Mouse (Mus musculus) layer of hippocampus, postnatal 10 days (tissue): ENCODE results near the gene Cask. TPM values are rescaled to one million over a fixed set of nuclear protein-coding genes. Genes with fewer than 3 reads are reported as not detected.
"Not testable (repeated sequence)": the region's sequence is repeated elsewhere in the genome, so short reads cannot be mapped to it uniquely, and the experiment has no call there.

Experiments
- DNase-seq, 2 experiments: peaks; one replicate each; pipeline ENCODE4 v3.0.0; 2021; ENCODE audit warnings: low spot score in 2 of 2
- long read RNA-seq: library from polyadenylated mRNA; stranded (forward); transcript quantifications from one replicate; pipeline ENCODE4 v2.0.0, GENCODE M21; 2023
- total RNA-seq, 2 experiments: library from RNA; stranded (reverse); gene quantifications; 2 replicates each; pipeline ENCODE4 v1.2.3; 2021

The Cask gene
- 100 to 1,000 TPM; 137 to 140 TPM for total RNA-seq
- long read RNA-seq, full-length matches to known transcripts = 2 of 18 reads
- long read RNA-seq, partial matches to known transcripts = 3 of 18 reads
- long read RNA-seq, other reads (novel, unspliced or antisense) = 13 of 18 reads

DNA sequence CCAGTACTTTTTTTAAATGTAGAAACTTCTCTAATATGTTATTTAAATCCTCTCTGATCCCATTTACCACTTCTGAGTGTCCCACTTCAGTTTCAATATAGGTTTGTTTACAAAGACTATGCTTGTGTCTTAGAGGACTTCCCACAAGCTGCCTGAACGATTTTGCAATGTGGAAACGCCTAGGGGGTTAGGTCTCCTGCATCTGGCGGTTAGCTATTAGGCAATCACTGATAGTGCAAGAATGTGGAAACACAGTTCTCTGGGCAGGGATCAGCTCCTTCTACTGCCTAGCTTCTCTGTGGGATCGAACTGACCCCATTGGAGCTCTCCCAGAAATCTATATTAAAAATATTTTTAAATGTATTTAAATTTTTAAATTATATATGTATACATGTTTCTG lies at the start of gene Cask:
Gene Cask (minus strand): TSS at position 83 of the 400 bp plus-strand sequence.
- DNase-seq = no peak

DNA sequence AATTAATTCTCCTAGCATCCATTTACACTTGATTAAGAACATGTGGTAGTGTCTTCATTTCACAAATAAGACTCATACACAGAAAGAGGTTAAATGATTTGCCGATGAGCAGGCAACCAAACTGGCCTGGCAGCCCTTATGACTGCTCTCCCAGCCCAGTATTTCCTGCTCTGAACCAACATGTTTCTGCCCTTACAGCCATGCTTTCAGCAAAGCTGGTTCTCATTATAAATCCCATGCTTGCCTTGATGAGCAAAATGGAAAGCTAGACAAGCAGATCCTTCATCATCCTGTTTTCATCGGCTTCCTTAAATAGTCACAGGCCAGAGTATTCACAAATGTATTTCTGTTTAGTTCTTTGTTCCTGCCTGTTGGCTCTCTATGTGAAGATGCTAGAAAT lies 38.8 kb upstream of the Cask start:
- DNase-seq = no peak

DNA sequence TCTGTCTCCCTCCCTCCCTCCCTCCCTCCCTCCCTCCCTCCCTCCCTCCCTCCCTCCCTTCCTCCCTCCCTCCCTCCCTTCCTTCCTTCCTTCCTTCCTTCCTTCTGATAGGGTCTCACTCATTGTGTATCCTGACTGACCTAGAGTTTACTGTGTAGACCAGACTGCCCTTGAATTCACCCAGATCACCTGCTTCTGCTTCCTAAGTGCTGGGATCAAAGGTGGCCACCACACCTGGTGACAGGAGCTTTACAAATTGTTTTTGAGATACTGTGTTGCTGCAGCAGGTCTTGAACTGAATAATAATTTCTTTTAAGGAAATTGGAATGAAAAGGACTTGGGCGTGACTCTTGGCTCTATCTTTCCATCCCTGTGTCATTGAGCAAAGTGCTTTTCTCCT lies 33.2 kb upstream of the Cask start:
- no peak for DNase-seq

DNA sequence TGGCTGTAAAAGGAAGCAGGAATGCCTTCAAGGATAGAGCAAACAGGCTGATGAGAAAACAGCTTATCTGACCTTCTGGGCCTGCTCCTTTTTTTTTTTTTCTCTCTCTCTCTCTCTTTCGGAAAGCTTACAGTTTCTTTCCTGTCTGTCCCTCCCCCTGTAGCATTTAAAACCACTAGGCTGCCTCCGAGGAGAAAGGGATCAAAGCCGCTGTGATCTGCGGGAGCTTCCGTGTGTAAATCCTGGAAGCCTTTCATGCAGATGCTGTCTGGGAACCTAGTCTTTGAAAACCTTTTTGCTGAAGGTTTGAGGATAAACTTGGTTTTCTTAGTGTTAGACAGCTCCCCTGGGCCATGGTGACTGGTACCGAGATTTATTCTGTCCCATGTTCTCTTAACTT lies 30.8 kb upstream of the Cask start:
- no peak for DNase-seq

DNA sequence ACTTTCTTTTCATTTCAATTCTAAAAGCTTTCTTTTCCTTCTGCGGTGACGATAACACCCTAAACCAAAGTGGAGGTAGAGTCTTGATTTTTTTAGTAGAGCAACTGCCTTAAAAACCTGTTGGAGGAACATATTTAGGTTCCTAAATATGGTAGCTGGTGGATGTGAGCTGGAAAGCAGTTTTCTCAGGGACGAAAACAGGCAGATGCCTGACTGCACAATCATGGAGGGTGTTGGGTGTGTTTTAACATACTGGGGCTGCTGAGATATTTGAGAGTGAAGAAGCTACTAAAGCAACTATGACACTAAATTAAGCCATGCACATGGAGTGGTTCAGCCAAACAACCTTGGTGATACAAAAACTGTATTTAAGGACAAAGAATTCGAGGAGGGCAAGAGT lies 9.0 kb upstream of the Cask start:
- DNase-seq = no peak

DNA sequence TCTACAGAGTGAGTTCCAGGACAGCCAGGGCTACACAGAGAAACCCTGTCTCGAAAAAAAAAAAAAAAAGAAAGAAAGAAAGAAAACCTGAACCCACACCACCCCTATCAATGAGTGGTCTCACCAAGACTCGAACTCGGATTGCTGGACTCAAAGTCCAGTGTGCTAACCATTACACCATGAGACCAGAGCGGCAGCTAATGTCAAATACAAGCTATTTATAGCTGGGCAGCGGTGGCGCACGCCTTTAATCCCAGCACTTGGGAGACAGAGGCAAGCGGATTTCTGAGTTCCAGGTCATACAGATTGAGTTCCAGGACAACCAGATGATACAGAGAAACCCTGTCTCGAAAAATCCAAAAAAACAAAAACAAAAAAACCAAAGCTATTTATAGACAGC lies 7.9 kb upstream of the Cask start:
- no peak for DNase-seq

DNA sequence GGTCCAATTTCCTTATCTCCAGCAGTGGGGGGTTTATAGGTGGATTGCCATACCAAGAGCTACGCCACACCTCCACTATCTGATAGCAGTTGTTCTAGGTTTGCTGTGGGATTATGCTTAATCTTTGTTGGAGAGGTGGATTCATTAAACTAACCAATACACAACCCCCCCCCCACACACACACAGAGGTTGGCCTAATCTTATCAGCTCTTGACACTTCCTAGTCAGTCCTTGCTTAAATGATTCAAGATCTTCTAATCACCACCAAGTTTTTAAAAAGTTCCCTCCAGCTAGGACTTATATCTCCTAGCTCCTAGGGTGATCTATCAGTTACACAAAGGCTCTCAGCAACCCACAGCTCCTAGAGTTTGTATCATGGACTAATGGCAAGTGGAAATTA lies 2.7 kb downstream of the Cask start:
- DNase-seq = no peak

DNA sequence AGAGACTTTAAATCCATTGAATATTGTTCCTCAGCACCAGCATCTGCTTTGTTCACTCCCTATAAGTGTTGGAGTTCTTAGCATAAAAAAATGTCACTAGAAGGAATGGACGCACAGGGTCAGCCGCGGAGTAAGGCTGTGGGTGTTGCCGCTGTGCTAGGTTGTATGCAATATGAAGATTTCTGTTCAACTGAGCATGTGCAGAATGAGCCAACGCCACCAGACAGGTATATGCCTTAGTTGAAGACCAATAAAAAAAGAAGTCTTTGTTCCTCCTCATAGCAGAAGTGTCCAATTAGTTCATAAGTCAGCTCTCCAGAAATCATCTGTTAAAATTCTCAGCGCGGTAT lies 3.7 kb downstream of the Cask start:
- DNase-seq = peak in 1 of 2 experiments; percentile 16

DNA sequence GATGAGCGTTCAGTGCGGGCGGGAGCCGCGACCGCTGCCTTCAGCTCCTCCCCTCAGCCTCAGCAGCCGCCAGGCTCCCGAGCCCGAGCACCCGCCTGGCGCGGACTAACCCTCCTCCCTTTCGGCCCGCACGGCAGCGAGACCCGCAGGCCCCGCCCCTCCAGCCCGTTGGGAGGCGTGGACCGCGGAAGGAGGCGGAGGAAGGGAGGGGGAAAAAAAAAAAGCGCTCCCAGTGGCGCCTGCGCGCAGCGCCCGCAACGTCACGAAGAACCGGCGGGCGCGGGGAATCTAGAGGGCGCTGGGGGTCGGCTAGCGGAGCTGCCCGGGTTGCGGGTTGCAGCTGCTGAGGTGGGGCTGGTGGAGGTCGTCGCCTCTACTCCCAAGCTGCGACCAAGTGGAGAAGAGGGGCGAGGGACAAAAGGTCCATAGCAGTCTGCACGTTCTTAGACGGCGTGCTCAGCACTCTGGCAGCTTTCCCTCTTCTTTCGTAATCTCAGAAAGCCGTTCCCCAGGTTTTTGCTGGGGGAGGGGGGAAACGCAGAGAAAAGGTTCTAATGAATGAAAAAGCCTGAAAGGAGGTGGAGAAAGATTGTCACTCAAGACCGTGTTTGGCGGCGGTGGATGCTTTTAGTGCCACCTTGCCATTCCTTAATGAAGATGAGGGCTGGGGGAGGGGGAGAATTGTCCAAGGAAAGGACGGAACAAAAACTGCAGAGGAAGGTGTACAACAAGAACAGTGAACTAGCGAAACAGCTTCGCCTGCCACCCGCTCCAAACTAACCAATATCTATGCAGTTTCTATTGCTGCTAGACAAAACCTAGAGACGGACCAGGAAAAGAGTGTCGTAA lies 4.3 kb downstream of the Cask start:
- DNase-seq = peak; percentile 79 to 88

DNA sequence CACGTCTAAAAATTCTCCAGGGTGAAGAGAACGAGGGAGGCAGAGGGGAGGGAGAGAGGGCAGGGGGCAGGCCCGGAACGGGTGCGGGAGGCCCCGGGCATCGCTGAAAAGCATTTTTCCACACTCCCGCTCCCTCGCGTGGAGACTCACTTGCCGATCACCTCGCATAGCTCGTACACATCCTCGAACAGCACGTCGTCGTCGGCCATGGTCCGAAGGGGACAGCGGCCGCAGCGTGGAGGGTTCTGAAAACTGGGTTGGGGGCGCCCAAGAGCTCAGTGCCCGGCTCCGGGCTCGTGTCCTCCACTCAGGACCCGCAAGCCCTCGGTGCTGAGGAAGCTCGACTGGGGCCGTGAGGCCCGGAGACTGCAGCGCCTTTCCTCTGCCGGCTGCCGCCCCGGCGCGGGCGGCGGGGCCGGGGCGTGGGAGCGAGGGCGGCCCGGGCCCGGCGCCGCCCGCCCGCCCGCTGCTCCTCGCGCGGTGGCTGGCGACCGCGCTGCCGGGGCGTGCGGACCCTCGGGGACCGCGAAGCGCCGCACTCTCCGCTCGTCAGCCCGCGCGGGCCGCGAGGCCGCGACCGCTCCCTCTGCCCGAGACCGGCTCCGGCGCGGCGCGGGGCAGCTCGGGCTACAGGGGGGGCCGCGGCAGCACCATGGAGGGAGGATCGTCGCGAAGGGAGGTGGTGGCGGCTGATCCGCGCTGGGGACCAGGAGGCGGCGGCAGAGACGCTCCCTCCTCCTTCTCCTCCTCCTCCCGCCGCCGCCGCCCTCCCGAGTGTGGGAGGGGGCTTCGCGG lies 5.1 kb downstream of the Cask start:
- peak; percentile 56 to 60 for DNase-seq

DNA sequence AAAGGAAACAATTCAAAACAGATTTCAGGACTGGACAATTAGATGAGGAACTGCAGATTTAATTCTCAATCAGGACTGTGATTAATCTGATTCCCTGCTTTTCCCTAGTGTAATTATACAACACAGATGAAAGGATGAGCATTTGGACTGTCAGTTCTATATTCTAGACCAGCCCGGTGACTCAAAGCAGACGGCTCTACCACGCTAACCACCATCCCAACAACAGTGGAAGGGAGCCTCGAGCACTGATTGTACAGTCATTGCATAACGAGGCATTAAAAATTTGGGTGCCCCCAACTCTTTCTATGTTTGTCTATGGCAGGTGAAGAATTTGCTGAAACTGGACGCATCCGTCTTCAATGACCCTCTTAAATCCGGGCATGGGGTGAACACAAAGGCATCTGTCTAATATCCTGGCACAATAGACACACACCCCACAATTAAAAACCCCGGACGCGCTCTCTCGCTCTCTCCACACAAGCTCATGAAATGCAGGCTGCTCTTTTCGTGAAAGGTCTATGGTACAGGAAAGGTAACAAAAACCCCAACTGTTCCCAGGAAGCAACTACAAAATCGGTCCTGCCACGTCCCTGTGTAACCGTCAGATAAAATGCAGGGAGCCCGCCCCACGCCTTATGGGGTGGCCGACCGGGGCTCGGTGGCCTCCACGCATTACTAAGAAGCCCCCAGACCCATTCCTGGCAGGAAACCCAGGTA lies 5.9 kb downstream of the Cask start:
- peak; percentile 5 to 17 for DNase-seq

DNA sequence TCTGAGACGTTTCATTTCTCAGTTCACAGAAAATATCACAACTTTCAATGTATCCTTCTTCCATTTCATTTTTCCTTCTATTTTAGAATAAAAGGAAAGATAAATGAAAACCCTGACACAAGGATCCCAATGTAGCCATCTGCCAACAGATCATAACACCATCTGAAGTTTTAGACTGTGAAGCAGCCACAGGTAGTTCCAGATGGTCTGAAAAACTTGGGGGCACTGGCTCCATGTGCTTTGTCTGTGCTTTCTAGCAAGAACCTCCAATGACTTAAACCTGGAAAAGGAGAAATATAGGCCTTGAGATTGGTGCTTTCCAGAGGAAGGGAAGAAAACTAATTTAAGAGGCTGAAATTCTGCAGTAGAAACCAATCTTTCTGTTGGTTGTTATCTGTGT lies 28.4 kb downstream of the Cask start:
- DNase-seq = no peak

DNA sequence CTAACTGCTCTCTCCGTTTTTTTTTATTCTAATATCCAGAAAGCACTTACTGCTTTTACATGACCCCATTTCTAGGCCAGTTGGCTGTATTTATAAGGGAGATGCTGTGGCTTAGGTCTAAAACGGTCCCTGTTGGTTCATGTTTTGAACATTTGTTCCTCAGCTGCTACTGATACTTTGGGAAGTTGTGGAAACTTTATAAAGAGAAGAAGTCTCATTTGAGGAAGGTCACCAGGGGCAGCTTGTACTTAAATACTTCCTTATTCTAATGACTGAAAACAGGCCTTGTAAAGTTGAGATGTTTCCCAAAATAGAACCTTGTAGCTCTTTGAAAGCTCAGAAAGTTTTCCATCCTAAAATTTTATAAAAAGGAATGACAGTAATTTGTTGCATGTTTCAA lies 52.4 kb downstream of the Cask start:
- no peak for DNase-seq

DNA sequence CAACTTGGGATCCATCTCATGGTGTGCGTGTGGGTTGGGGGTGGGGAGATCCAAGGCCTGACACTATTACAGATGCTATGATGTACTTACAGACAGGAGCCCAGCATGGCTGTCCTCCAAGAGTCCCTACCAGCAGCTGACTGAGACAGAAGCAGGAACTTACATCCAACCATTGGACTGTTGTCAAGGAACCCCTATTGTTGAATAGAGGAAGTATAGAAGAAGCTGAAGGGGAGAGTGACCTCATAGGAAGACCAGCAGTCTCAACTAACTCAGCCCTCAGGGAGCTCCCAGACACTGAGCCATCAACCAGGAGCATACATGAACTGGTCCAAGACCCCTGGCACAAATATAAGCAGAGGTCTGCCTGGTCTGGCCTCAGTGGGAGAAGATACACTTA lies 85.5 kb downstream of the Cask start:
- DNase-seq = no peak

DNA sequence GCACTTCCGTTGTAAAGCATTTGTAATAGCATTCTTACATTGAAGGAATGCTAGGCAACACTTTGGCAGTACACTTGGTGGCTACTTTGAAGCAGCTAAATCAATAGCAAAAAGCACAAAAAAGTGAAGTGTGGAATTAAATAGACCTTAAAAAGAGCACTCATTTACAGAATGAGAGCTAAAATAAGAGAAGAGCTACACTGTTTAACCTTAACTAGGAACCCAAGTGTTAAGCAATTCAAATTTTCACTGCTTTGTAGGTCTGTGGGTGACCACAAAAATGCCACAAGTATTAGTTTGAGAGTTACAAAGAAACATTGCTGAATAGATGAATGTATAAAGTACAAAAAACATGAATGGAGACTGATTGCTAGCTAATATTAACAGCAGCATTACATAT lies 86.1 kb downstream of the Cask start:
- DNase-seq = no peak

DNA sequence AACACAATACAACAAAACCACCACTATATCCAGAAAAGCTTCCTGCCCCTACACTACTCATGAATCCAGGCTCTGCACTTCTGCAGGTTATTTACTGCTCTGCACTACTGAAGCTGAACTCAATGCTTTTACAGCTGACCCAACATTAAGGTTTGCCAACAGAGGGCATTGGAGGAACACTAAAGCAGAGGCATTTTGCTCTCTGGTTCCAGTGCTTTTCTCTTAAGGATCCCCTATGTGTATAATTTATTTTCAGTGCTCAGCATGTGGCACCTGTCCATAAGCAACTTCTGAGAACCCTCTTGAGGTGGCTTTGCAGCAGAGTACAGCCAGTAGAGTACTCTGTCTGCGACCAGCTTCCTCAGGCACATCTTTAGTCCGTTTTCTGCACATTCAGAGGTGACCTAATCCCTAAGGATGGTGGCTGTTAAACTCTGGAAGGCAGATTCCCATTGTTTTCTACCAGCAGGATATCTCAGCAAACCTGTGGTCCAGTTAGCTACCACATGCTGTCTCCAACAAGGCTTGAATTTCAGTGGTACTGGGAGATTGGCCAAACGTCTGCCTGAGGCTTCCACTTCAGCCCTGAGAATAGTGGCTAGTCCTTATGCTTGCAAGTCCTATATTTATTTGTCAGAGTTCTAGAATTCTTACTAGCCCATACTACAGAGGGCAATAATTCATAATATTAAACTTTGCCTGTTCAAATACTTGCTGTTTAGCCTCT lies 93.7 kb downstream of the Cask start:
- DNase-seq = no peak

DNA sequence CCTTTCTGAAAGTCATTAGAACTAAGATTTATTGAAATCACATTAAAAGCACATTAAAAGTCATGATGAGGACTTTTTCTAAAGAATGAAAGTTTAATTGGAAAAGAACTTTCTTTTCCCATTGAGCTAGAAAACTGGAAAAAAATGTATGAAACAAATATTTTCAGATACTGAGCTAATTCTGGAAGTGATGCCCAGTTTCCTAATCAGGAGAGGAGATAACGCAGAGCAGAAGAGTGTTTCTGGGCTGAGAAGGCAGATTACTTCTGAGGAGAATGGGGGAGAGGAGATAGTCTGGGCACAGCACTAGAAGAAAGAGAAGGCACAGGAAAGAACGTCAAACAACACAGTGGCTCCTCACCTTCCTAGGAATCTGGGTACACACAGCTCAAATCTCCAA lies 110.1 kb downstream of the Cask start:
- no peak for DNase-seq

DNA sequence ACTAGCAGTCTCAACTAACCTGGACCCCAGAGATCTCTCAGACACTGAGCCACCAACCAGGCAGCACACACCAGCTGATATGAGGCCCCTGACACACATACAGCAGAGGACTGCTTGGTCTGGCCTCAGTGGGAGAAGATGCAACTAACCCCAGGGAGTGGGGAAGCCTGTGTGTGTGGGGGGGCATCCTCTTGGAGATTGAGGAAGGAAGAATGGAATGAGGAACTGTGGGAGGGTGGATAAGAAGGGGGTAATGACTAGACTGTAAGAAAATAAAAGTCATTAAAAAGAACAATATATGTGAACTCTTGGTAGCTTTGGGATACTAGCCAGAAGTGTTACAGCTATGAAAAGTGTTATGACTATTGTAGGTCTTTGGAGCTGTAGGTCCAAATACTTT lies 120.4 kb downstream of the Cask start:
- DNase-seq = not testable (repeated sequence)

DNA sequence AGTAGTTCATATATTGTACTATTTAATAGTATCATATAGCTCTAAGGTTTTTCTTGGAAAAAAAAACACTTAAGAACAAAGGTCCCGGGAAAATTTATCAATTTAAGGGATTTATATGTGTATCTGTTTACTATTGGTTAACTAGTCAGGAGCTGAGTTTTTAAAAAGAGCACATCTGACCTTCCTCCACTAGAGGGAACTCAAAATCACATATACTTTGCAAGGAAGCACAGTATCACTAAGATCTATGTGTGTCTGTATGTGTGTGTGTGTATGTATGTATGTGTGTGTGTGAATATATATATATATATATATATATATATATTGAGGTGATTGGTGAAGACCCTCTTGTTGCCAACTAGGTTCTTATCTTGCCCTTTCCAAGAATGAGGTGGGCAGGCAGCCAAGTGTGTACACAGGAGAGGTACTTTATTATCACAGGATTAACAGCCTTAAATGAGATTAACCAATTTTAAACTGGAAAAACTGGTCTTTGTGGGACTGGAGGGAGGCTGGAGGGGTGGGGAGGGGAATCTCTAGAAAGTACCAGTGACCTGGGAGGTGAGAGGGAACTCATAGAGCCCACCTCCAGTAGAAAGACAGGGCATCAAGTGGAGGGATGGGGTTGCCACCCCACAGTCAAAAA lies 121.2 kb downstream of the Cask start:
- no peak for DNase-seq

DNA sequence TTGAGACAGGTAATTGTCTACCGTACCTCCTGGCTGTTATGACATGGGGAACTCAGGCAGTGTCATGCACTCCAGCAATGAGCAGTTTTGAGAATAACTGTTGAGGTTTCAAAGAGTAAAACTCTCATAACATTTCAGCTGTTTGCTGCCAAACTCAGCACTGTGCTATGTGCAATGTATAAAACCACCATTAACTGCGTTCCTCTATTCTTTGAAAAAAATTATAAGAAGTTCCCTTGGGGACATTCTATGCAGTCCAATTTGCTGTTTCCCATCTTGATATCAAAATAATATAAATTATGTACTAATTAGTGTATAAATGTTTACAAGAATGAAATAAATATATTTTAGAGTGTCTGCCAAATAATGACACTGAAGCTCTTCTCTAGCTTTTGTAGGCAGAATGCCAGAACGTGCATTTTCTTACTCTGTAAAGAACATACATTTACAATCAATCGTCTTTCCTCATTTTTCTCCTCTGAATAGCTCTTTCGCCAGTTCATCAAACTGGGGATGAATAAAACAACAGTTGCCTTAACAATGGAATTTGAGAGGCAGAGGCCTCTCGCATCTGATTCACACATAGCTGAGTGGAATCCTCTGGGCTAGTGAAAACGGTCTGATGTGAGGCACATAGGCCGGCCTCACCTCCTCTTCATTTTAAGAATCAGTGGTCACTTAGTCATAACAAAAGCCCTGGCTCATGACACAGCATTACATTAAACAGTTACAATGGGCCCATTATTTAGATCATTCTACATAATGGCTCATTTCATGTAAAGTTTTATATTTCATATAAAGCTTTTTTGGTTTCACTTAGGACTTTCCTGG lies 125.4 kb downstream of the Cask start:
- no peak for DNase-seq
